Mouse (Mus musculus) midbrain, embryonic 10.5 days (tissue): ENCODE results near the gene Scn8a. TPM values are rescaled to one million over a fixed set of nuclear protein-coding genes. Genes with fewer than 3 reads are reported as not detected.
A peak's percentile ranks its signal among the peaks of the same experiment; 100 is the strongest.

ENCODE experiments used
- DNase-seq: peaks from one replicate; pipeline ENCODE4 v3.0.0-alpha.2; 2017; ENCODE audit warnings: low spot score
- H3K27ac ChIP-seq: fragments of 300-500 bp; sonication (generic); replicated peaks from 2 replicates; pipeline ENCODE4 v1.5.1; 2016; ENCODE audit warnings: mild to moderate bottlenecking
- H3K27me3 ChIP-seq: fragments of 300-500 bp; sonication (generic); 2 replicates; pipeline ENCODE4 v1.6.1; 2016; ENCODE audit warnings: low read depth, mild to moderate bottlenecking; ENCODE audit not compliant: poor library complexity, severe bottlenecking
- H3K36me3 ChIP-seq: fragments of 300-500 bp; sonication (generic); 2 replicates; pipeline ENCODE4 v1.6.1; 2016; ENCODE audit warnings: mild to moderate bottlenecking, moderate library complexity
- H3K4me1 ChIP-seq: fragments of 300-500 bp; sonication (generic); 2 replicates; pipeline ENCODE4 v1.6.1; 2016
- H3K4me3 ChIP-seq: fragments of 300-500 bp; sonication (generic); 2 replicates; pipeline ENCODE4 v1.5.1; 2016; ENCODE audit warnings: mild to moderate bottlenecking, moderate library complexity
- H3K9me3 ChIP-seq: fragments of 300-500 bp; sonication (generic); replicated peaks from 2 replicates; pipeline ENCODE4 v1.6.1; 2016; ENCODE audit warnings: mild to moderate bottlenecking
- WGBS: fragments of 180-500 bp; shearing (Covaris S2); methylation state at CpG from one replicate; pipeline ENCODE4 v1.1.7; 2016; 5-methylcytosine and 5-hydroxymethylcytosine counted together
- polyA plus RNA-seq: library from polyadenylated mRNA; unstranded; fragments of >200 nt; fragmentation: Nextera tagmentation; extraction: Ambion mirVana; gene quantifications from 2 replicates; pipeline ENCODE4 v1.2.1, GENCODE M21; 2016

Gene Scn8a
- polyA plus RNA-seq, 1 experiment from 2014 or later: 10.6 TPM

GRCm38 (mm10) chr15:101094979-101095378 lies 225.3 kb downstream of the Scn8a start:
- Histone ChIP-seq H3K36me3 (no peaks in the 10 kb centered on the region), H3K4me1 (peaks cover 82% of the 10 kb centered on the region), H3K27ac (peak overlapping the region; percentile 89; the same call in 1 of the 2 replicates), H3K27me3 (peaks cover 82% of the 10 kb centered on the region), H3K4me3 (no peak overlapping the region), H3K9me3 (no peaks in the 10 kb centered on the region)
- DNase-seq: peak; percentile 48
- 56% methylated on average over 9 of the region's 9 CpGs for WGBS

DNA sequence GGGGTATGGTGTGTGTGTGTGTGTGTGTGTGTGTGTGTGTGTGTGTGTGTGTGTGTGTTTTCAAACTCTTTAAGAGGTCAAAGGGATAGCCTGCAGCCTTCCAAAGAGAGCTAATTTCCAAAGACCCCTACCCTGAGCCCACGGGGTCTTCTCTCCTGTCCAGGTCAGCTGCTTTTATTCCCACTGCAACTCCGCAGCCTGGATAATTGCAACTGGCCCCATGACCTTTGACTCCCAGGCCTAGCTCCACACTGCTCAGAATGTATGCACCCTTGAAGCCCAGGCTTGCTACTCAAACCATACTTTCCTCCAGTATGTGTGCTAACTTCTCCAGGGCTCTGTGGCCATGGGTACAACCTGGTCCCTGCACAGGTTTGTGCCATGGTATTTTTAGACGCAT lies 225.7 kb downstream of the Scn8a start:
- H3K4me1 ChIP-seq: peaks cover 82% of the 10 kb centered on the region
- H3K4me3 ChIP-seq: no peak overlapping the region
- H3K27me3 ChIP-seq: peaks cover 82% of the 10 kb centered on the region
- 45% methylated on average over 3 of the region's 3 CpGs for WGBS
- H3K36me3 ChIP-seq: no peaks in the 10 kb centered on the region
- peak overlapping the region; percentile 89; the same call in 1 of the 2 replicates for H3K27ac ChIP-seq
- H3K9me3 ChIP-seq: no peaks in the 10 kb centered on the region
- no peak for DNase-seq

Other genes with a start within 250 kb of the Scn8a start
- gene Smagp, start 232.9 kb upstream of the Scn8a start, polyA plus RNA-seq: 3.9 and 4.7 TPM in 2 replicates
- 3.2 and 5.0 TPM in 2 replicates for gene Bin2, start 200.3 kb upstream of the Scn8a start, polyA plus RNA-seq
- gene Cela1, start 181.9 kb upstream of the Scn8a start, polyA plus RNA-seq: 0.96 and 1.7 TPM in 2 replicates
- 0.07 and 0.09 TPM in 2 replicates for gene Galnt6, start 140.5 kb upstream of the Scn8a start, polyA plus RNA-seq
- 8.4 and 10.2 TPM in 2 replicates for gene Slc4a8, start 108.1 kb upstream of the Scn8a start, polyA plus RNA-seq
- not detected in 2 replicates for gene Gm47841, start 177.5 kb downstream of the Scn8a start, polyA plus RNA-seq
- 0.88 and 1.7 TPM in 2 replicates for gene Fignl2, start 208.7 kb downstream of the Scn8a start, polyA plus RNA-seq
- gene Ankrd33, start 245.9 kb downstream of the Scn8a start, polyA plus RNA-seq: not detected in 2 replicates